Mouse (Mus musculus): ENCODE measurements around the gene Dhx37. TPM values are rescaled to one million over a fixed set of nuclear protein-coding genes. Genes with fewer than 3 reads are reported as not detected.

Dhx37 gene
- polyA plus RNA-seq, 1 experiment from 2014 or later, result 10.2 TPM

DNA sequence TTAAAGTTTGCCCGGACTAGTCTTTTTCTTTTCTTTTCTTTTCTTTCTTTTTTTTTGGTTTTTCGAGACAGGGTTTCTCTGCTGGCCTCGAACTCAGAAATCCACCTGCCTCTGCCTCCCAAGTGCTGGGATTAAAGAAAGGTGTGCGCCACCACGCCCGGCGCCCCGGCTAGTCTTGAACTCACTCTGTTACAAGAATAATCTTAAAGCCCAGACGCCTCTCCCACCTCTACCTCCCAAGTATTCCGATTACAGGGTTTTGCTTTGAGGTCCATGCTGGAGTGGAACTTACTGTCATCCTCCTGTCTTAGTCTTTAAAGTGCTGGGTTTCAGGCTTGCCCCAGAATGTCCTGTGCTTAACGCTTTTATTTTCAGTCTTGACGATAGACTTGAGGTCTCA, 41.1 kb upstream of the Dhx37 start:
- H3K27me3 ChIP-seq (replicated peaks; ENCODE audit: control insufficient read depth, insufficient read depth, low read length), result no peaks in the 10 kb centered on the region
- 61% methylated on average over 12 of the region's 12 CpGs for WGBS

GRCm38 (mm10) chr5:125472796-125473475, 39.0 kb upstream of the Dhx37 start:
- Histone ChIP-seq H3K4me1 (ENCODE audit: control insufficient read depth, insufficient read depth, low read depth, low read length) (peaks cover 15% of the 10 kb centered on the region), H3K9ac (ENCODE audit: low read depth, low read length) (no peak overlapping the region), H3K4me2 (ENCODE audit: low read length) (no peak overlapping the region), H3K27ac (ENCODE audit: low read depth, low read length) (no peak overlapping the region), H3K4me3 (ENCODE audit: low read length) (no peak overlapping the region), H3K36me3 (ENCODE audit: control insufficient read depth, insufficient read depth, low read length) (no peaks in the 10 kb centered on the region), H3K9me3 (ENCODE audit: control insufficient read depth, low read length) (no peaks in the 10 kb centered on the region), H3K27me3 (replicated peaks; ENCODE audit: control insufficient read depth, insufficient read depth, low read length) (no peaks in the 10 kb centered on the region)
- ATAC-seq, result no peak
- 78% methylated on average over 9 of the region's 9 CpGs for WGBS

More for the DNA sequence above, 41.1 kb upstream of the Dhx37 start:
- H3K4me1 ChIP-seq (ENCODE audit: control insufficient read depth, insufficient read depth, low read depth, low read length), result peaks cover 23% of the 10 kb centered on the region
- peak overlapping the region; percentile 75 for H3K4me2 ChIP-seq (ENCODE audit: low read length)
- H3K9me3 ChIP-seq (ENCODE audit: control insufficient read depth, low read length), result no peaks in the 10 kb centered on the region
- peak overlapping the region; percentile 66 for H3K27ac ChIP-seq (ENCODE audit: low read depth, low read length)
- H3K4me3 ChIP-seq (ENCODE audit: low read length), result peak overlapping the region; percentile 82
- no peaks in the 10 kb centered on the region for H3K36me3 ChIP-seq (ENCODE audit: control insufficient read depth, insufficient read depth, low read length)
- H3K9ac ChIP-seq (ENCODE audit: low read depth, low read length), result peak overlapping the region; percentile 89; the same call in 1 of the 2 replicates
- no peak for ATAC-seq

GRCm38 (mm10) chr5:125470713-125471112, 36.8 kb upstream of the Dhx37 start:
- 89% methylated on average over 4 of the region's 4 CpGs for WGBS
- H3K4me3 ChIP-seq (ENCODE audit: low read length), result no peak overlapping the region
- H3K9ac ChIP-seq (ENCODE audit: low read depth, low read length), result no peak overlapping the region
- no peaks in the 10 kb centered on the region for H3K4me1 ChIP-seq (ENCODE audit: control insufficient read depth, insufficient read depth, low read depth, low read length)
- no peak overlapping the region for H3K27ac ChIP-seq (ENCODE audit: low read depth, low read length)
- no peaks in the 10 kb centered on the region for H3K27me3 ChIP-seq (replicated peaks; ENCODE audit: control insufficient read depth, insufficient read depth, low read length)
- H3K4me2 ChIP-seq (ENCODE audit: low read length), result no peak overlapping the region
- no peaks in the 10 kb centered on the region for H3K9me3 ChIP-seq (ENCODE audit: control insufficient read depth, low read length)
- H3K36me3 ChIP-seq (ENCODE audit: control insufficient read depth, insufficient read depth, low read length), result no peaks in the 10 kb centered on the region
- ATAC-seq, result no peak

- Histone ChIP-seq H3K4me1 (ENCODE audit: control insufficient read depth, insufficient read depth, low read depth, low read length) (peaks cover 4% of the 10 kb centered on the region), H3K36me3 (ENCODE audit: control insufficient read depth, insufficient read depth, low read length) (no peaks in the 10 kb centered on the region), H3K27ac (ENCODE audit: low read depth, low read length) (no peak overlapping the region), H3K4me3 (ENCODE audit: low read length) (no peak overlapping the region), H3K9me3 (ENCODE audit: control insufficient read depth, low read length) (no peaks in the 10 kb centered on the region), H3K9ac (ENCODE audit: low read depth, low read length) (no peak overlapping the region), H3K4me2 (ENCODE audit: low read length) (no peak overlapping the region), H3K27me3 (replicated peaks; ENCODE audit: control insufficient read depth, insufficient read depth, low read length) (no peaks in the 10 kb centered on the region)
- WGBS, result 91% methylated on average over 14 of the region's 14 CpGs
- no peak for ATAC-seq
These were observed 33.3 kb upstream of the Dhx37 start for GRCm38 (mm10) chr5:125467261-125467660.

GRCm38 (mm10) chr5:125466483-125466882, 32.6 kb upstream of the Dhx37 start:
- H3K4me1 ChIP-seq (ENCODE audit: control insufficient read depth, insufficient read depth, low read depth, low read length), result peaks cover 4% of the 10 kb centered on the region
- WGBS, result 92% methylated on average over 5 of the region's 5 CpGs
- no peak for ATAC-seq
- no peak overlapping the region for H3K4me3 ChIP-seq (ENCODE audit: low read length)
- no peaks in the 10 kb centered on the region for H3K27me3 ChIP-seq (replicated peaks; ENCODE audit: control insufficient read depth, insufficient read depth, low read length)
- no peaks in the 10 kb centered on the region for H3K36me3 ChIP-seq (ENCODE audit: control insufficient read depth, insufficient read depth, low read length)
- H3K9me3 ChIP-seq (ENCODE audit: control insufficient read depth, low read length), result no peaks in the 10 kb centered on the region
- no peak overlapping the region for H3K9ac ChIP-seq (ENCODE audit: low read depth, low read length)
- no peak overlapping the region for H3K4me2 ChIP-seq (ENCODE audit: low read length)
- H3K27ac ChIP-seq (ENCODE audit: low read depth, low read length), result no peak overlapping the region

DNA sequence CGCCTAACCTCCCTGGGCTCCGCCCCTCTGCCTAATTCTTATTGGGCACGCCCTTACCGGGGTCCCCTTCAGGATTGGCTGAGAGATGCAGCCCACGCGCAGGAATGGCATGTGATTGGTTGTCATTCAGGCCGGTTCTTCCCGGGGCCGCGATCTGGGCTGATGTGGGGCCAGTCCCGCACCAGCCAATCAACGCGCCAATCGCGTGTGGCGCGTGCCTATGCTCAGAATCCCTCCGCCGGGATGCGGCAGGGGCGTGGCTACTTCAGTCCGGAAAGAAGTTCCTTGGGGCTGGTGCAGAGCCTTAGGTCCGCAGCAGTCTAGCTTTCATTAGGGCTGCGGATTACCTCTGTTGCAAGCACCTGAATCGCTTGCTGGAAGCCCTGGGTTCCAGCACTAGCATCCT, 31.8 kb upstream of the Dhx37 start:
- peaks cover 4% of the 10 kb centered on the region for H3K4me1 ChIP-seq (ENCODE audit: control insufficient read depth, insufficient read depth, low read depth, low read length)
- peak; percentile 100 for ATAC-seq
- H3K9me3 ChIP-seq (ENCODE audit: control insufficient read depth, low read length), result no peaks in the 10 kb centered on the region
- H3K27ac ChIP-seq (ENCODE audit: low read depth, low read length), result peak overlapping the region; percentile 68; the same call in 1 of the 2 replicates
- 0% methylated on average over 25 of the region's 25 CpGs for WGBS
- peak overlapping the region; percentile 52; the same call in 1 of the 2 replicates for H3K9ac ChIP-seq (ENCODE audit: low read depth, low read length)
- peak overlapping the region; percentile 63 for H3K4me2 ChIP-seq (ENCODE audit: low read length)
- H3K27me3 ChIP-seq (replicated peaks; ENCODE audit: control insufficient read depth, insufficient read depth, low read length), result no peaks in the 10 kb centered on the region
- peak overlapping the region; percentile 37 for H3K4me3 ChIP-seq (ENCODE audit: low read length)
- no peaks in the 10 kb centered on the region for H3K36me3 ChIP-seq (ENCODE audit: control insufficient read depth, insufficient read depth, low read length)

- Histone ChIP-seq H3K9ac (ENCODE audit: low read depth, low read length) (no peak overlapping the region), H3K9me3 (ENCODE audit: control insufficient read depth, low read length) (no peaks in the 10 kb centered on the region), H3K4me3 (ENCODE audit: low read length) (peak overlapping the region; percentile 37), H3K36me3 (ENCODE audit: control insufficient read depth, insufficient read depth, low read length) (no peaks in the 10 kb centered on the region), H3K4me2 (ENCODE audit: low read length) (peak overlapping the region; percentile 63), H3K27me3 (replicated peaks; ENCODE audit: control insufficient read depth, insufficient read depth, low read length) (no peaks in the 10 kb centered on the region), H3K4me1 (ENCODE audit: control insufficient read depth, insufficient read depth, low read depth, low read length) (peaks cover 4% of the 10 kb centered on the region), H3K27ac (ENCODE audit: low read depth, low read length) (peak overlapping the region; percentile 7)
- ATAC-seq, result peak; percentile 19; the same call in 1 of the 2 replicates
- 41% methylated on average over 7 of the region's 7 CpGs for WGBS
These were observed 31.3 kb upstream of the Dhx37 start for GRCm38 (mm10) chr5:125465192-125465591.

DNA sequence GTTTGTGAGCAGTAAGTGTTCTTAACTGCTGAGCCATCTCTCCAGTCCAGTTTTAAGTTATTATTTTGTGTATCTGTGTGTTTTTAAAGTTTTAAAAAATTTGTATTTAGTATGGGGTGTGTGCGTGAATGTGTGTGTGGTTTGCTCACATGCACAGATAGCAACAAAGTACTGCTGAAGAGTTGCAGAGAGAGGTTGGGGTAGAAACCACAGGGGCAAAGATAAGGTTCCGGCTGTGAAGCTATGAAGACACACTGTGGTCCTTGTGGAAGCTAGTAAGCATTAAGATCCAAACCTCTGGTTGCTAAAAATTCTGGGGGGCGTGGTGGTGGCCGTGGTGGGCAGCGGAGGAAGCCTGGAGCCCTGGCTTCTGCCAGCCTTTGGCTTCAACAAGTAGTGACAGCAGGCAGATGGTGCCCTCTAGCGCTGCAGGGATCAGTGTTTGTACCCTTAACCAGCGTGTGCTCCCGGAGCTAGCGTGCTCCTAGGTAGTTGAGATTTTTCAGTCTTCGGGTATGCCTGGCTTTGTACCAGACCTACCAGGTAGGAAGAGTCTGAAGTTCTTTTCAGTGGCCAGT, 28.0 kb upstream of the Dhx37 start:
- H3K4me1 ChIP-seq (ENCODE audit: control insufficient read depth, insufficient read depth, low read depth, low read length), result peaks cover 4% of the 10 kb centered on the region
- H3K27me3 ChIP-seq (replicated peaks; ENCODE audit: control insufficient read depth, insufficient read depth, low read length), result no peaks in the 10 kb centered on the region
- no peaks in the 10 kb centered on the region for H3K9me3 ChIP-seq (ENCODE audit: control insufficient read depth, low read length)
- H3K4me3 ChIP-seq (ENCODE audit: low read length), result no peak overlapping the region
- H3K4me2 ChIP-seq (ENCODE audit: low read length), result no peak overlapping the region
- no peak overlapping the region for H3K27ac ChIP-seq (ENCODE audit: low read depth, low read length)
- peaks cover 2% of the 10 kb centered on the region; the same call in 1 of the 2 replicates for H3K36me3 ChIP-seq (ENCODE audit: control insufficient read depth, insufficient read depth, low read length)
- 56% methylated on average over 10 of the region's 10 CpGs for WGBS
- no peak for ATAC-seq
- H3K9ac ChIP-seq (ENCODE audit: low read depth, low read length), result no peak overlapping the region

DNA sequence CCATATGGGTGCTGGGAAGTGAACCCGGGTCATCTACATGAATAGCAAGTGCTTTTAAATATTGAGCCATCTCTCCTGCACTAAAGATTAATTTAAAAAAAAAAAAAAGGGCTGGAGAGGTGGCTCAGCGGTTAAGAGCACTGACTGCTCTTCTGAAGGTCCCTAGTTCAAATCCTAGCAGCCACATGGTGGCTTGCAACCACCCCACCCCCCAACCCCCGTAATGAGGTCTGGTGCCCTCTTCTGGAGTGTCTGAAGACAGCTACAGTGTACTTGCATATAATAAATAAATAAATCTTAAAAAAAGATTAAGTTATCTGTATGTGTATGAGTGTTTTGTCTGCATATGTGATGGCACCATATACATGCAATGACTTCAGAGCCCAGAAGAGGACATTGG, 26.7 kb upstream of the Dhx37 start:
- Histone ChIP-seq H3K36me3 (ENCODE audit: control insufficient read depth, insufficient read depth, low read length) (peaks cover 2% of the 10 kb centered on the region; the same call in 1 of the 2 replicates), H3K27me3 (replicated peaks; ENCODE audit: control insufficient read depth, insufficient read depth, low read length) (no peaks in the 10 kb centered on the region), H3K27ac (ENCODE audit: low read depth, low read length) (no peak overlapping the region), H3K4me2 (ENCODE audit: low read length) (no peak overlapping the region), H3K9me3 (ENCODE audit: control insufficient read depth, low read length) (no peaks in the 10 kb centered on the region), H3K4me1 (ENCODE audit: control insufficient read depth, insufficient read depth, low read depth, low read length) (peaks cover 4% of the 10 kb centered on the region), H3K9ac (ENCODE audit: low read depth, low read length) (no peak overlapping the region), H3K4me3 (ENCODE audit: low read length) (no peak overlapping the region)
- WGBS, result 85% methylated on average over 3 of the region's 3 CpGs
- ATAC-seq, result no peak
